Mouse (Mus musculus) Patski (cell line): ENCODE results near the gene Btbd35f7. TPM values are rescaled to one million over a fixed set of nuclear protein-coding genes. Genes with fewer than 3 reads are reported as not detected.
"Not testable (repeated sequence)": the region's sequence is repeated elsewhere in the genome, so short reads cannot be mapped to it uniquely, and the experiment has no call there.

Source experiments
- ATAC-seq: fragments of 100-300 bp; one replicate; pipeline ENCODE4 v1.8.0; 2021
- CTCF ChIA-PET: fragments of 350-600 bp; sonication (Branson Sonifier 250); formaldehyde crosslinking; loops from one replicate; lab custom pipeline; 2022; ENCODE audit warnings: inconsistent platforms; lab: Charles Lee
- POLR2A ChIA-PET: fragments of 350-600 bp; sonication (Branson Sonifier 250); formaldehyde crosslinking; loops from one replicate; lab custom pipeline; 2022; ENCODE audit warnings: antibody characterized with exemption, inconsistent platforms; lab: Charles Lee
- DNase-seq: peaks from one replicate; pipeline ENCODE4 v3.0.0-alpha.2; 2011; ENCODE audit warnings: low read depth, low spot score
- H3K27me3 ChIP-seq: fragments of 371-371 bp; one replicate; pipeline ENCODE4 v1.5.1; 2021
- in situ Hi-C: fragments of 300-500 bp; cut with MboI; formaldehyde crosslinking; loops from 3 replicates; pipeline ENCODE4 v1.11.1; 2018; ENCODE audit warnings: low pct_unique_long_range_greater_than_20kb, mixed read lengths
- polyA plus RNA-seq: library from polyadenylated mRNA; unstranded; gene quantifications from one replicate; pipeline ENCODE4 v1.2.3, GENCODE M21; 2021

Gene Btbd35f7
- polyA plus RNA-seq, result not detected

GRCm38 (mm10) chrX:5668767-5669166, at the start of gene Btbd35f7:
Btbd35f7 (plus strand) TSS chrX:5669067.
- ATAC-seq, POLR2A ChIA-PET, in situ Hi-C loops, H3K27me3 ChIP-seq, CTCF ChIA-PET, DNase-seq: not testable (repeated sequence)

Other genes with a start within 250 kb of the Btbd35f7 start
- not detected for gene Mycs, start 199.8 kb upstream of the Btbd35f7 start, polyA plus RNA-seq